Mouse (Mus musculus): ENCODE data around the gene Itgb2.

Gene Itgb2

DNA sequence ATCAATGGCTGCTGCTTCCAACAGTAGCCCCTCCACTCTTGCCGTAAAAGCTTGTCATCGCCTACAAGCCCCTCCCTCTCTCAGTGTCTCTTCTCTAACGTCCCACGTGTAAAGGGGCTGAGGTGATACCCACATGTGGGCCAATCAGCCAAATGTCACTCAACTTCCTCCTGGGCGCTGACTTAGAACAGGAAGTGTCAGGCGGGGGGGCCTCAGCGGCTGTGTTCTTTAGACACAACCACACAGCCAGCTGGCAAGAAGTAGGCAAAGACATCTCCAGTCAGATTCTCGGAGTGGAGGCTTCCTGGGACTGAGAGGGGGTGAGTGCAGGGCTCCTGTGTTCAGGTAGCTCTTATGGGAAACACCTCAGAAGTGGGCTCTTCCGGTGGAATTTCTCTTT is at the start of gene Itgb2:
Itgb2 (plus strand) TSS at position 113 of the 400 bp plus-strand sequence.
- peak; percentile 83 to 84 for DNase-seq (ENCODE audit: low spot score in 2 of 2)

DNA sequence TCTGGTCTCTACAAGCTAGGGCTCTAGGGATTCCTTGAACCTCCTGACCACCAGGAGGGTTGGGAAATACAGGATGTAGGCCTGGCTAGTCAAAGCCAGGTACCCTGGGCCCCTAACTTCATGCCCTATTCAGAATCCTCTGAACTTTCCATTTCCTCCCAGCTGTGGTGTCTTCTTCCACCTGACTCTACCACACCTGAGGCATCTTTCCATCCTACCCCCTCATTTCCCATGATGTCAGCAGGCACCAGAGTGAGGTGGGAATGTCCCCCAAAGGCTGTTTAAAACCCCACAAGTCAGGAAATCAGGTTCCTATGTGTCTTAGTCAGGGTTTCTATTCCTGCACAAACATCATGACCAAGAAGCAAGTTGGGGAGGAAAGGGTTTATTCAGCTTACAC is 48.2 kb upstream of the Itgb2 start:
- no peak for DNase-seq (ENCODE audit: low spot score in 2 of 2)

DNA sequence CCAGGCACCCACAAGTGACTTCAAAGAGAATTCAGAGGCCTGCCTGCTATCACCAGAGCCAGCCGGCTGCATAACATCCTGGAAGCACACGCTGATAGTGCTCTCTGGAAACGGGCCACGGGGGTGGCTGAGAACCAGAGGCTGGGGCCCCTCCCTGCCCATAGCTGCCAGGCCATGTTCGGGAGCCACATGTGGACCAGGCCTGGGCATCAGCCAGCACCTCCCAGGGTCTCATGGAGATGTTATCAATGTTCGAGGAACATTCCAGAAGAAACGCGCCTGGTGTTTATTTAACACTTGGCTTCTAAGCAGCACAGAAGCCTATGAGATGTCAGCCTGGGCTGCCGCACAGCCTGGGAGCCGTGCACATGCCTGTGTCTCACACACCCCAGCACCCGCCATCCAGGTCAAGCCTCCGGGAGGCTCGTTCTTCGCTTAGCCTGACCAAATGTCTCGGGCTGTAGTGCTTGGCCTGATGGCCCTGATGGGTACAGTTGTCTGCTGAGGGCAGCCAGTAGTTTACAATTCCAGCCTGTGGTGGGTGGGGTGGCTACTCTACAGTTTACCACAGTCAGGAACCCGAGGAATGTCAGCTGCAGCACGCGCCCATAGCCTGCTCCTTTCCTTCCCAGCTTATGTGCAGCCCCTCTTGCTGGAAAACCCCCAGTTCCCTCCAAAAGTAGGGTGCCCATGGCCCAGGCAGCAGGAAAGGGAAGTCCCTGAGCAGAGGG is 45.7 kb upstream of the Itgb2 start:
- DNase-seq (ENCODE audit: low spot score in 2 of 2) = peak in 1 of 2 experiments; percentile 11

DNA sequence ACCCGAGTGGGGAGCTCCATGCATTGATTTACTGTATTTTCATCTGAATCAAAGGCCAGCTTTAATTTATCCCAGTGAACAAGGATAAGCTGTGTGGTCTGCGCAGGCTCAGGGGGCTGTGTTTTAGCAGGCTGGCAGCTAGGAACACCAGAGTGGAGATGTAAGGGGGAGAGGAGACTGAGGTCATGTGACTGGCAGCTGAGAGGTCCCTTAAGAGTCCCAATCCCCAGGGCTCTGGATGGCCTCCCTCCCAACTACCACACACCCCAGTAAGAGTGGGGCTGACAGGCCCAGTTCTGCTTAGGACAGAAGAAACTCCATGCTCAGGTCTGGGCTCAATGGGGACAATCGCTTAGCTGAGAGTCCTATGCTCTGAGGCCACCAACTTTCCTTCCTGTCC is 44.3 kb upstream of the Itgb2 start:
- DNase-seq (ENCODE audit: low spot score in 2 of 2) = no peak

DNA sequence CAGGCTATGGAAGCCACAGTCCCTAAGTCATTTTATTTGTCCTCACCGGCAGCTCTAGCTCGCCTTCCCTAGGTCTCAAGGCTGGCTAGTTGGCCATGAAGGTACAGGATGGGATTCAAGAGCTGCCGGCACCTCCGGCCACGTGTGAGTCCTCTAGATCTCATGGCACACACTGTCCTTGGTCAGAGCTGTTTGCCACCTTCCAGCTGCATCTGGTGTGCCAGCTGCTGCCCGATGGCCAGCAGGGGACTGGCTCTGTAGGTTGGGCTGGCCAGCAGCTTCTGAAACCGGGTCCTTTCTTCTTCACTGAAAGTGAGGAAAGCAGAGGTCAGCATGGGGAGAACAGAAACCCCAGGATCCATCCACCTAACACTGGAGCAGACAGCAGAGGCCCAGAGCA is 41.9 kb upstream of the Itgb2 start:
- DNase-seq (ENCODE audit: low spot score in 2 of 2) = no peak

DNA sequence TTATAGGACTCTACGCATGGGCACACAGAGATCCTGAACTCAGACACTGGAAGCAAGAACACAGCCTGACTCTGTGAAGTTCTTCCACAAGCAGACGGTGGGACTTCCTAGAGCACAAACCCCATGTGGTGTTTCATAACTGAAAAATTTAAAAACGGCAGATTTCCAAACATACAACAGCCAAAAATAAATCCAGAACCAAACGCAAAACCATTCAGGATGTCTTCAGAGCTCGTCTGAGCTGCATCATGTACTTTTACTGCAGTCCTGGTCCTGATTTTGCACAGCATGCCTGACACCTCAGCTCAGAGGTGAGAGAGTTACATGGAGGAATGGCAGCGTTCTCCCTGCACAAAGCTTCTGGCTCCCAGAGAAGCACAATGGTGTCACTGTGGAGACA is 38.5 kb upstream of the Itgb2 start:
- DNase-seq (ENCODE audit: low spot score in 2 of 2) = no peak

DNA sequence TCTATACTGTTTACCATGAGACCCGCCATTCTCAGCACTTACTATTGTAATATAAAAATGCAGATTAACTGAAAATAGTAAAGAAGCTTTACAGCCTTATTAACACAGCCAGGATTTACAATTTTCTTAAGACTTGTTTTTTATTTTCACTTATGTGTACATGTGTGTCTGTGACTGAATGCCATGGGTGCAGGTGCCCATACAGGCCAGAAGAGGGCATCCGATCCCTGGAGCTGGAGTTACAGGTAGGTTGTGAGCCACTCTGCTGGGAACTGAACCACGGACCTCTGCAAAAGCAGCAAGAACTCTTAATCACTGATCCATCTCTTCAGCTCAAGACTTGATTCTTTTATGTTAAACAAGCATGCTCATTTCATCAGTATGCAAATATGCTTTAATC is 37.2 kb upstream of the Itgb2 start:
- DNase-seq (ENCODE audit: low spot score in 2 of 2) = no peak

DNA sequence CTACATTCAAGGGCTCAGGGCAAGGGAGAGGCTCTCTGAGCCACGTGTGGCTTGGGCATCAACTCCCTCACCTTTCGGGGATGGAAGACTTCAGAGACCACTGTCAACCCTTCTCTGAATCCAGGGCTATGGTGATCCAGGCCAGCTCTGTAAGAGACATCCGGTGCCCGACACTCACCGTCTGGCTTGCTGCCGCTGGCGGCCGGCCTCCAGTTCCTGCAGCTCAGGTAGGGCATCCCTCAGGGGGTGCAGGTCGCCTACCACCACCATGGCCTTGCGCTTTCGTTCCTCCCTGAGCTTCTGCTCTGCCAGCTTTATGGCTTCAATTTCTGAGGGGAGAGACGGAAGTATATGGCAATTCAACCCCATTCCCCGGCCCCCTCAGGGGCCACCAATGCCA is 32.9 kb upstream of the Itgb2 start:
- DNase-seq (ENCODE audit: low spot score in 2 of 2) = no peak

DNA sequence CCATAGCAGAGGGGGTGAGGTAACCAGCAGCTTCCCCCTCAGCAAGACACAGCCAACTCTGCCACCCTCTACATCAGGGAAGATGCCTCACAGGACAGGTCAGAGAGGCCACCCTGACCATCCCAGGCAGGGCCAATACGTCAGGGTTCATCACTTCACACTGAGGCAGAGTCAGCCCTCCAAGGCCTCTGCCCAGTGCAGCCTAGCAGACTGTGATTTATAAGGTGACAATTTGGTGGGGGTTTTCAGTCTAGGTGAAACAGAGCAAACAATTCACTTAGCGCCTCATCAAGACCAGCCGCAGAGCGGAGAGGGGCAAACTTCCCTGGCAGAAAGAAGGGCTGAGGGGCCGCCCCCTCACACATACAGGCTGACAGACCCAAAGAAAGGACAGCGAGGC is 31.8 kb upstream of the Itgb2 start:
- no peak for DNase-seq (ENCODE audit: low spot score in 2 of 2)

DNA sequence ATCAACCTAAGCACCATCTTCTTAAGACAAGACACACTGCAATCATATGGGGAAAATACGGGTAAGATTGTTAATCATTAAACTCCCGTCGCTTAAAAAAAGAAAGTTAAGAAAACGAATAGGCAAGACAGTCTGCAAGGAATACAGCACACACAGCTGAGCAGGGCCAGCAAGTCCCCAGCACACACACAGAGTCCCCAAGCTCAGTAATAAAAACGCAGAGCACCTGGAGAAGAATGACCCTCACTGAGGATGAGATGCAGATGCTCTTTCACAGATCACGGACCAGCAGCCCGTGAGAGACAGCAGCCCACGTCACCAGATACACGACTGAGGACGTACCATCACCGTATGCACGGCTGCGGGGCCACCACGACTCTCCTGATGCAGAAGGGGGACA is 29.4 kb upstream of the Itgb2 start:
- no peak for DNase-seq (ENCODE audit: low spot score in 2 of 2)

DNA sequence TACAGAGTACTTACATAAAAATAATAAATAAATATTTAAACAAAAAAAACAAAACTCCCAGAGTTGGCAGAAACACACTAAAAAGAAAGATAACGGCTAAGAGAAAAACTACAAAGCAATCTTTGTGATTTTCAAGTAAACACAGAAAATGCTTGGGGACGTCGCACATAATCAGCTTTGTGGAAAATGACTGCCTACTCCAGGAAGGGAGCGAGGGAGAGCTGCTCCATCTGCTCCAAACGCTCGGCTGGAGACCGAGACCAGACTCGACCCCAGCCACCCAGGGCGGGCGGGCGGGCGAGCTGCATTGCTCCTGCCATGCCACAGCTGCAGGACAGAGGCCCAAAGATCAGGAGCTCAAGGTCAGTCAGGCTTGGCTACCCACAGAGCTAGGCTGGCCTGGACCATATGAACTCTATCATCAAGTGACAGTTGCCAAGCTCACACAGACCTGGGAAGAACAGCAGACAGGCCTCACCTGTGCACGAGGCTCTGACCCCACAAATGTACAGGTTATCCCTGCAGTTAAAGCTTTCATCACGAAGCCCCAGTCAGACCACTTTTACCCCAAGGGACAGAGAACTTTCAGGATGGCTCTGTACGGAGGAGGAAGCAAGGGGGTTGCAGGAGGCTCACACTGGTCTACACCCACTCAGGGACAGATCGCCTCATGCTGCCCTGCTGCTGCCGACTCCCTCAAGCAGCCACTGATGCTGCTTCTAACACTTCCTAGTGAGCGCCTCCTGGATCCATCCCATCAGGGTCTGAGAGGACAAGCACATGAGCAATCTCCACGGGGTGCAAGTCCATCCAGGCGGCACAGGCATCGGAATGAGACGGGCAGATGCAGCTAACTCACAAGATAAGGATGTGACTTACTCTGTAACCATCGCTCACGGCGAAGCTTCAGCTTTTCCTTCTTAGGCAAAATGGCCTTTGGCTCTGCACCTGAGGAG is 26.8 kb upstream of the Itgb2 start:
- DNase-seq (ENCODE audit: low spot score in 2 of 2) = no peak

DNA sequence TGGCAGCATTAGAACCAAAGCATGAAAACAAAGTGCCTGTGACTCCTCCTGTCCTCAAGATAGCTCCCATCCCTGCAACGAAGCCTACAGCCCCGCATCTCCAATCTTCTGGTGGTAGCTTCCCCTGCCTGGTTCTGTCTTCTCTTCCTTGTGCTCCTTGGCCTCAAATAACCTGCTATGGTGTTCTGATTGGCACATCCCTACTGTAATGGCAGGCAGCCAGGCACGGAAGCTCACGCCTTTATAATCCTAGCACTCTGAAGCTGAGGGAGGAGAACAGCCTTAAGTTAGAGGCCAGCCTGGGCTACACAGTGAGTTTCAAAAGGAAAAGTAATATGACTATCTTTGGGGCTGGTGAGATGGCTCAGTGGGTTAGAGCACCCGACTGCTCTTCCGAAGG is 25.9 kb upstream of the Itgb2 start:
- DNase-seq (ENCODE audit: low spot score in 2 of 2) = no peak

DNA sequence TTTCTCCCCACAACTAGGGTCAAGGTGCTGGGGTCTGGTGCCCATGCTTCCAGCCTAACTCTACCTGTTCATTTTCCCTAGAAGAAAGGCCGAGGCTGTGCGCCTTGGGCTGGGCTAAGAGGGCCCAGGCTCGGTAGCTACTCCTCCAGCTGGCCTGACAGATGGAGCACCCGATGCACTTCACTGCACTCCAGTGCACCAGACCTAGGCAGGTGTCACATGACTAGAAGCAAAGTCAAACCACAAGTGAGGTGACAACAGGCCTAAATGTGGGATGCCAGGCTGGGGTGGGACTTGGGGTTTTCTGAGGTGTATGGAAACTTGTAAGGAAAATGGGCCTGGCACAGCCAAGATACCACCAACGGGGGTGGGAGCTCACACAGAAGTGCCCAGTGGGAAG is 23.5 kb upstream of the Itgb2 start:
- no peak for DNase-seq (ENCODE audit: low spot score in 2 of 2)

DNA sequence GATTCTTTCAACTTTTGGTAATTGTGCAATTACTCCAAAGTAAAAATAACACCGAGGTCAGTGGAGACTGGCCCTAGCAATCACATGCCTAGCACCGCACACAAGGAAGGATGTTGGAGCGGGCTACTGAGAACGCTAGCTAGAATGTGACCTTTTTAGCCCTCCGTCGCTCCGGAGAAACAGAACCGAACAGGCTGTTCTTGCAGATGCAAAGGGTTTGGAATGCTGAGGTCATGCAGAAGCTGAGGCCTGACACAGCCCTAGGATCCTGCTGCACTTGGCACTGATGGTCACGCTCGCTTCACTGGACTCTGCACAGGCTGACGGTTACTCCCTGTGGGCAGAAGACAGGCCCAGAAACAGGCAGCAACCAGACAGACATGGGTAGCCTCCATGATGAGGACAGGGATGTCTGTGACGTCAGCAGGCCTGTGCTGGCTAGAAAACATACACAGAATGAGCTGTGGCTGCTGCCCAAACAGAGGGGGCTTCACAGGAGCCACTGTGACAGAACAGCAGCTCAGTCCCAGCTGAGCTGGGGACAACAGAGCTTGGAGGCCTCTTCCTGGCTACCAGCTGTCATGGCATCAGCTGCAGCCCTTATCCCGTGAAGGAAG is 23.0 kb upstream of the Itgb2 start:
- no peak for DNase-seq (ENCODE audit: low spot score in 2 of 2)

DNA sequence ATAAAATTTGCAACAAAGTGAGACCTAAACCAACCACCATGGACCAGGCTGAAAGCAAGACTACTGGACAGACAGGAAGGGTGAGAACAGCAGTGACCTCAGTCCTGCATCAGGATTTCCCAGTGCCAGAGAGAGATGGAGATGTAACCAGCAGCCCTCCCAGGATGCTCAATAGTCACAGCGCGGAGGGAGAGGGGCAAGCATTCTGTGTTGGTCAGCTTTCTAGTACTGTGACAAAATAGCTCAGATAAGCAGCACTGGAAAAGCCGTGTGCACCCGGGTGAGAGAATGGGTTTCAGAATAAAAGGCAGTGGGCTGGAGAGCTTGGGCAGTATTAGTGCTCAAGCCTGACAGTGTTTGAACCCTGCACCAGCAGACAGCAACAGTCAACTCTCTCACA is 22.3 kb upstream of the Itgb2 start:
- DNase-seq (ENCODE audit: low spot score in 2 of 2) = no peak

DNA sequence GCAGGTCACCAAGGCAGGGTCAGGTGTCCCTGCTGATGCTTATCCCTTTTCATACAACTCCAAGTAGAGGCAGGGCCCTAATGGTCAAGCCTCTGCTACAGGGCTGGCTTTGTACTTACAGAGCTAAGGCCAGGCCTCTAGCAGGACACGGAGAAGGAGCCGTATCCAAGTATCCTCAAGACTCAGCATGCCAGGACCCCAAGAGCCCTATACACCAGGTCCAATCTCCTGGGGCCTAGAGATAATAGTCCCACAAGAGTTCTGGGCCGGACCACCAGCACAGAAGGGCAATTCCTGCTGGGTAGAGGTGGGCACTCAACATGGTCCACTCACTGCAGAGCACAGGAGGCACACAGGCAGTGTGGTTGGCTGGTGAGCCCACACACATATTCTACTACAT is 21.3 kb upstream of the Itgb2 start:
- no peak for DNase-seq (ENCODE audit: low spot score in 2 of 2)

DNA sequence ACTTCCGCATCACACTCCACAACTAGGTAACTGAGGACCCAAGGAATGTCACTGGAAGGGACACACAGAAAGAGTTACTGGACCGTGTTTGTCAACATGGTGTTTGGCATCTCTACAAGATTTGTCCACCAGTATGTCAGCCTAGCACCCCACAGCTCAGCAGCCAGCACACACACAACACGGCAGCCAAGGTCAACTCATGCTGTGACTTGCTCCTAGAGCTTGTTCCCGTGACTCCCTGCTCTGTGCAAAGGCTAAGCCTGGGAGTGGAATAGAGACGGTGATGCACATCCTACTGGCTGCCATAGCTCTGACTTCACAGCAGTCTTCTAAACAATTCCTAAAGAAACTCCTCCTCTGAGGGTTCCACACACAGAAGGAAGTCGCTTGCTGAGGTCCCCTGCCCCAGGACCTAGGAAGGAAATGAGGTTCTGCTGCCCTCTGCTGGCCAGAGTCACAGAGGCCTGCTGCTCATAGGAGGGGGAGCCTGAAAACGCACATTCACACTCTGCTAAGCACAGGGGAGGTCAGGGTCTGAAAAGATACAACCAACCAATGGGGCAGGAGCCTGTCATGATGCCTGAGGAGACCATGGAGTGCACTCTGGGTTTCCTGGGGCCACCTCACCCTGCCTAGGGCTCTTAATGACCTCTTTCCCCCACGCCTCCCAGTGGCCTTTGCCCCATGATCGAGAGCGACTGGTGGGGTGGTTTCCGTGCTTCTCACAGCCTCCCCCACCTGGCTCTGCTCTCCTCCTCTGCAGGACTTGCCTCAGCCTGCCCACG is 20.5 kb upstream of the Itgb2 start:
- peak; percentile 66 to 68 for DNase-seq (ENCODE audit: low spot score in 2 of 2)

DNA sequence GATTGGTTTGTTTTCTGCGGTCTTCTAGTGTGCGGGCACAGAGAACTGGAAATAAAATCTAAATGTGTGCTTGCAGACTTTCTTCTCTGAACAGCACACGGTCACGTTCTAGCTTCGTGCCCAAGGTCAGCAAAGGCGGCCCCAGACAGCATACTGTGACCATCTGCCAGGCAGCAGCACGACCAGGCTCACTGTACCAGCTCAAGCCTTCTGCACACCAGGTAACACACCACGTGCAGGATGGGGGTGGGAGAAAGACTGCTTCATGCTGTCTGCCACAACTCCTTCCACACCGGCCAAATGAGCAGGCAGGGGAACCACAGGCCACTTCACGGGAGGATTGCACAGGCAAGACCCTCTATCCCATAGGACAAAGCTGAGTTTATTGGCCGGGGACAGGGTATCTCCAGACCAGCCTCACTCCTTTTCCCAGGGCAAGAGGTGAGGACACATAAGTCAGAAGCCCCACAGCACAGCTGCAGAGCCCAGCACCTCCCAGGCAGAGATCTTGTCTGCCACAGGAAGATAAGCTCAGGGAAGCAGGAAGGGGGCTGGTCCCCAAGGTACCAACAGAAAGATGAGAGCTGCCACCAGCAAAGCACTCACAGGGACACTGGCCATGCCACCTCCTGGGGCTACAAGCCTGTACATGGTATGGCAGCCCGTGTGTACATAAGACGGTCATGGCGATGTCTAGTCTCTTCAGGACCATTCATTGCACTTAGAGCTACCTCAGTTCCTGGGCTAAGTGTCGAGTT is 19.6 kb upstream of the Itgb2 start:
- DNase-seq (ENCODE audit: low spot score in 2 of 2) = no peak

DNA sequence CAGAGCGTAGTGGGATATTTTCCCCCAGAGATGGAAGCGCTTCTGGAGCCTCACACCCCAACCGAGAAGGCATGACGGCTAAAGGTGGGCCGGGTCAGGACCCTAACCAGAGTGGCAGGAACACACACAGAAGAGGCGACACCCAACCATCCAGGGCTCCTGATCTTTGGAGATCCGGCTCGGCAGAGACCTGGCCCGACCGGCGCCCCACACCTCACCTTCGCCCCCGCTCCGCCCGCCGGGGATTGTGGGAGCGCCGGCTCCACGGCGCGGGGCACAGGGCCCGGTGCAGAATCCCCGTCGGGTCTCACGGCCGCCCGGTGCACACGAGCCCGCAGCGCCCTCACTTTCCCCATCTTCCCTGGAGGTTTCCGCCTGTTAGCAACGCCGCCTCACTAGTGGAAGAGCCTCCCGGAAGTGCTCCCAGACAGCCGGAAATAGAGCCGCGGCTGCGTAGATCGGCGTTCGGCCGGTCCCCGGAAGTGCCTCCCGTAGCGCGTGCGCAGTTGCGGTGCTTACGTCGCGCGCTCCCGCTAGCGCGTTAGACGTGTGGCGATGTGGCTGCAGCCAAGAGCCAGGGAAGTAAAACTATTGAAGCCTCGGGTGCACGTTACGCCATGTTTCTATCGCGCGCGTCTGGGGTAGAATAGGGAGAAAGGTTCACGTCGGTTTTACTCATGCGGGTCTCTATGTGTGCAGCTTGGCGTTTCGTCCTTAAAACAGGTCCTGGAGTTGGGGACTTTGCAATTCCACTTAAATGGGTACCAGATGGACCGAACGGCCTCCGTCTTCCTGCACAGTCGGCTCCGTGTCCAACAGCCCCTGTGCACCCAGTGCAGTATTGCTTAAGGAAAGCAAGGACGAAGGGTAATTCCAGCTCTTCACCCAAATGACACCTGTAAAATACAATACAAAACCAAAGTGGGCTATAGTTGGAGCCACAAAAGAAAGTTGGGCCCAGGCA is 14.4 kb upstream of the Itgb2 start, which contains the start of gene Fam207a:
Fam207a (minus strand) TSS at position 401 of the 964 bp plus-strand sequence.
- peak; percentile 95 for DNase-seq (ENCODE audit: low spot score in 2 of 2)

Measured in spleen, postnatal 36 days (tissue).